In the genomic region with DNA sequence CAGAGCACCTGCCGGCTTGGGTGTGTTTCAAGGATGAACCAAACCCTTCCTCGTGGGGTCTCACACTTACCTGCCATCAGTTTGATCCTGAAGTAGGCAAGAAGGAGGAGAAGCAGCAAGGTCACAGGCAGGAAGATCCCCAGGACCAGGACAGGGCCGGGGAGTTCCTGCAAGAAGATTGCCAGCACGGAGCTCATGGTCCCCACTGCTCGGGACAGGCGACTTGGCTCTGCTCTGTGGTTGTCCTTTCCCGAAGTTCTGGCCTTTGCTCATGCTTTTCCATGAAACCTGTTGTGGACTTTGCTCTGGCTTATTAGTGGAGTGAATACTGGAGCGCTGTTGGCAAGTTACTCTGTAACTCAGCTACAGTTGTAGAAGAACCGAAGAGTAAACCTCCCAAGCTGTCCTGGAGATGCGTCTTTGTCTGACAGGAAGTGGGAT, we compare ENCODE assay signal across 27 mouse cellular contexts. TPM values are rescaled to one million over a fixed set of nuclear protein-coding genes. Genes with fewer than 3 reads are reported as not detected.
DNase-seq lines count a peak whose midpoint lies in the region; ATAC-seq and TF ChIP-seq lines count a peak whose summit lies in the region.
"Had no signal": no experiment of that assay in that cellular context is flagged by ENCODE, and none has a peak within 500 bp of the region (broad histone marks: within the 10 kb centered on the region; RNA-seq: fewer than 3 reads in every experiment).

TSS of gene Smlr1 (minus strand) at position 377 of the 441 bp plus-strand sequence.

- 90% methylated on average over 10 of the region's 10 CpGs for WGBS in heart, embryonic 10.5 days
- 86% methylated on average over 10 of the region's 10 CpGs for WGBS in intestine, embryonic 16.5 days
- 50% methylated on average over 10 of the region's 10 CpGs for WGBS in liver, postnatal 0 days (ENCODE audit: insufficient replicate concordance)

- no peaks in the 10 kb centered on the region for H3K9me3 ChIP-seq in heart, embryonic 10.5 days
- H3K9me3 ChIP-seq in intestine, embryonic 16.5 days (ENCODE audit: control insufficient read depth, low read length), result no peaks in the 10 kb centered on the region
- no peaks in the 10 kb centered on the region for H3K9me3 ChIP-seq in liver, postnatal 0 days (ENCODE audit: low read length)
- H3K9me3 ChIP-seq: forebrain, embryonic 10.5 days; heart, embryonic 13.5 days had no signal

- no peaks in the 10 kb centered on the region for H3K27me3 ChIP-seq in heart, embryonic 10.5 days (ENCODE audit: insufficient read depth, poor library complexity, severe bottlenecking)
- H3K27me3 ChIP-seq in intestine, embryonic 16.5 days (replicated peaks; ENCODE audit: control insufficient read depth, insufficient read depth, low read length), result no peaks in the 10 kb centered on the region
- H3K27me3 ChIP-seq in liver, postnatal 0 days (ENCODE audit: insufficient read depth, low read length), result no peaks in the 10 kb centered on the region
- H3K27me3 ChIP-seq: CH12.LX; heart, embryonic 13.5 days had no signal

- TF ChIP-seq CTCF in liver, postnatal 0 days (IDR thresholded peaks at IDR 0.05; ENCODE audit: low read depth), result no peak

- TF ChIP-seq EP300 in liver, postnatal 0 days (IDR thresholded peaks at IDR 0.05; ENCODE audit: low read depth), result no peak

- peak; percentile 58 for ATAC-seq in intestine, embryonic 16.5 days
- ATAC-seq in liver, postnatal 0 days, result peak; percentile 69
- ATAC-seq: forebrain, postnatal 0 days had no signal

- H3K36me3 ChIP-seq in heart, embryonic 10.5 days, result no peaks in the 10 kb centered on the region
- no peaks in the 10 kb centered on the region for H3K36me3 ChIP-seq in intestine, embryonic 16.5 days (ENCODE audit: control insufficient read depth, insufficient read depth, low read length)
- H3K36me3 ChIP-seq in liver, postnatal 0 days (replicated peaks; ENCODE audit: insufficient read depth, low read length), result no peaks in the 10 kb centered on the region
- H3K36me3 ChIP-seq: forebrain, embryonic 10.5 days; heart, embryonic 13.5 days had no signal

- peak; percentile 73 for DNase-seq in heart, embryonic 10.5 days (ENCODE audit: low spot score)
- DNase-seq in heart, adult 8-10 months (ENCODE audit: low spot score), result no peak
- peak; percentile 61 to 75 for DNase-seq in kidney, postnatal 25 days
- DNase-seq in liver, postnatal 0 days, result peak; percentile 47
- no peak for DNase-seq in thymus, postnatal 25 days
- DNase-seq in frontal cortex, postnatal 25 days (ENCODE audit: low spot score in 2 of 2), result no peak
- DNase-seq: adrenal gland, postnatal 14 days; cerebellum, adult 9-11 months; embryo, embryonic 11 days; forebrain, postnatal 0 days; lung, embryonic 14.5 days; lung, postnatal 36 days had no signal

- no peak within 1 kb of the TSS for H3K27ac ChIP-seq in heart, embryonic 10.5 days
- H3K27ac ChIP-seq in intestine, embryonic 16.5 days (ENCODE audit: low read length), result peak within 1 kb of the TSS; percentile 75
- peak within 1 kb of the TSS; percentile 93 for H3K27ac ChIP-seq in liver, postnatal 0 days (ENCODE audit: low read depth)
- H3K27ac ChIP-seq: forebrain, embryonic 10.5 days; heart, embryonic 13.5 days; hindbrain, embryonic 14.5 days had no signal

- peak within 1 kb of the TSS; percentile 14; the same call in 1 of the 2 replicates for H3K4me2 ChIP-seq in intestine, embryonic 16.5 days (ENCODE audit: low read depth, low read length)
- H3K4me2 ChIP-seq in liver, postnatal 0 days (ENCODE audit: low read depth, low read length), result peak within 1 kb of the TSS; percentile 63
- H3K4me2 ChIP-seq: heart, embryonic 13.5 days; hindbrain, embryonic 14.5 days; lung, embryonic 14.5 days had no signal

- no peak within 1 kb of the TSS for H3K4me3 ChIP-seq in heart, embryonic 10.5 days
- H3K4me3 ChIP-seq in intestine, embryonic 16.5 days (ENCODE audit: low read length), result peak within 1 kb of the TSS; percentile 27
- H3K4me3 ChIP-seq in liver, postnatal 0 days (ENCODE audit: low read depth, low read length), result peak within 1 kb of the TSS; percentile 46
- H3K4me3 ChIP-seq: forebrain, embryonic 10.5 days; heart, embryonic 13.5 days had no signal

- H3K4me1 ChIP-seq in heart, embryonic 10.5 days, result peaks cover 27% of the 10 kb centered on the region
- 0 out of 2 replicates have a peak, but pooled peaks cover 3% of the 10 kb centered on the region for H3K4me1 ChIP-seq in intestine, embryonic 16.5 days (ENCODE audit: control insufficient read depth, insufficient read depth, low read length)
- peaks cover 8% of the 10 kb centered on the region; the same call in 1 of the 2 replicates for H3K4me1 ChIP-seq in liver, postnatal 0 days (ENCODE audit: insufficient read depth)
- H3K4me1 ChIP-seq: forebrain, embryonic 10.5 days had no signal

- H3K9ac ChIP-seq in intestine, embryonic 16.5 days (ENCODE audit: low read depth, low read length), result peak within 1 kb of the TSS; percentile 35; the same call in 1 of the 2 replicates
- peak within 1 kb of the TSS; percentile 63 for H3K9ac ChIP-seq in liver, postnatal 0 days (replicated peaks)
- H3K9ac ChIP-seq: forebrain, postnatal 0 days; heart, embryonic 13.5 days; hindbrain, embryonic 14.5 days; lung, embryonic 14.5 days had no signal

RNA-seq across cellular contexts. Expression of gene Smlr1, which starts in this region (rescaled TPM):
- polyA plus RNA-seq in heart, embryonic 10.5 days (2016; fragmentation: Nextera tagmentation; extraction: Ambion mirVana), result not detected in 2 replicates
- total RNA-seq in heart, adult 8-10 months (2022), result not detected
- 22.0 and 35.6 TPM in 2 replicates for polyA plus RNA-seq in intestine, embryonic 16.5 days (2015; fragmentation: Nextera tagmentation; extraction: Ambion mirVana)
- 64.3 and 73.2 TPM in 2 replicates for polyA plus RNA-seq in liver, postnatal 0 days (2015; fragmentation: Nextera tagmentation; extraction: Ambion mirVana)
- total RNA-seq: CH12.LX; forebrain, postnatal 0 days; gastrocnemius, adult 18-20 months; gastrocnemius, postnatal 4 days; heart, postnatal 25 days; layer of hippocampus, postnatal 10 days; MEL had no signal
- polyA plus RNA-seq: embryonic facial prominence, embryonic 14.5 days; forebrain, embryonic 10.5 days; forebrain, postnatal 0 days; heart, embryonic 13.5 days; hindbrain, embryonic 14.5 days; intestine, embryonic 14.5 days; limb, embryonic 11.5 days; lung, embryonic 14.5 days; midbrain, postnatal 0 days; thymus, postnatal 0 days had no signal

Comparison
In these comparisons a context has a peak if more than half of its experiments do, and no peak if none do; other contexts are left out.
1. RNA of gene Smlr1 (polyA plus RNA-seq): 64.3 to 73.2 TPM in liver, postnatal 0 days and 22.0 to 35.6 TPM in intestine, embryonic 16.5 days; not detected in heart, embryonic 10.5 days; every median in the first group is over 10 times any median in the second.
2. Peak in DNase-seq in heart, embryonic 10.5 days; RNA of the gene not detected or under 1 TPM.
3. DNase-seq: peak in kidney, postnatal 25 days (2 of 2) and liver, postnatal 0 days (single experiment); none in heart, adult 8-10 months (single experiment), thymus, postnatal 25 days (single experiment) and frontal cortex, postnatal 25 days (0 of 2).